Mouse (Mus musculus): ENCODE measurements at regions not wholly inside any gene's neighbourhood (a gene's known extent, or its start where the extent isn't known, plus 50 kb on each side); places are given as distances from the start of the nearest gene placed in this dataset.

- DNase-seq: no peak
- intact Hi-C loops (cut with DNase I): loop anchor here (10.0 kb wide), 1 partner anchor 313 kb away; no protein-coding TSS in a partner anchor
Observed at GRCm38 (mm10) chr15:38607368-38607767, 1182.0 kb downstream of the 4930447A16Rik start.

GRCm38 (mm10) chr15:38608207-38608870 is 1183.0 kb downstream of the 4930447A16Rik start:
- intact Hi-C loops (cut with DNase I): loop anchor here (10.0 kb wide), 1 partner anchor 314 kb away; no protein-coding TSS in a partner anchor
- DNase-seq: no peak

- no peak for DNase-seq
- intact Hi-C loops (cut with DNase I): loop anchor here (10.0 kb wide), 1 partner anchor 315 kb away; no protein-coding TSS in a partner anchor
Observed at GRCm38 (mm10) chr15:38609522-38609921, 1184.2 kb downstream of the 4930447A16Rik start.

All from left cerebral cortex, postnatal 4 days (tissue).